Mouse (Mus musculus) heart, embryonic 11.5 days (tissue): ENCODE measurements around the gene Ddias. TPM values are rescaled to one million over a fixed set of nuclear protein-coding genes. Genes with fewer than 3 reads are reported as not detected.

Experiments used
- ATAC-seq: fragments of 200-750 bp; cut with Nextera tagmentation; replicated peaks from 2 replicates; pipeline ENCODE4 v1.8.0; 2017; ENCODE audit warnings: moderate library complexity; ENCODE audit not compliant: insufficient number of reproducible peaks, low FRiP score, low TSS enrichment
- H3K27ac ChIP-seq: fragments of 300-500 bp; sonication (generic); 2 replicates; pipeline ENCODE4 v1.5.1; 2014; ENCODE audit warnings: mild to moderate bottlenecking, low read depth, low read length
- H3K27me3 ChIP-seq: fragments of 300-500 bp; sonication (generic); 2 replicates; pipeline ENCODE4 v1.6.1; 2014; ENCODE audit warnings: mild to moderate bottlenecking, low read length, mixed read lengths; ENCODE audit not compliant: control insufficient read depth, insufficient read depth
- H3K36me3 ChIP-seq: fragments of 300-500 bp; sonication (generic); 2 replicates; pipeline ENCODE4 v1.6.1; 2014; ENCODE audit warnings: mild to moderate bottlenecking, low read length, moderate library complexity, mixed read lengths; ENCODE audit not compliant: control insufficient read depth, insufficient read depth
- H3K4me1 ChIP-seq: fragments of 300-500 bp; sonication (generic); 2 replicates; pipeline ENCODE4 v1.6.1; 2014; ENCODE audit warnings: low read length; ENCODE audit not compliant: control insufficient read depth, insufficient read depth
- H3K4me2 ChIP-seq: fragments of 300-500 bp; sonication (generic); 2 replicates; pipeline ENCODE4 v1.6.1; 2014; ENCODE audit warnings: mild to moderate bottlenecking, moderate library complexity
- H3K4me3 ChIP-seq: fragments of 300-500 bp; sonication (generic); 2 replicates; pipeline ENCODE4 v1.5.1; 2014; ENCODE audit warnings: low read depth, low read length
- H3K9ac ChIP-seq: fragments of 300-500 bp; sonication (generic); 2 replicates; pipeline ENCODE4 v1.6.1; 2014; ENCODE audit warnings: mild to moderate bottlenecking, low read depth, low read length, moderate library complexity
- H3K9me3 ChIP-seq: fragments of 300-500 bp; sonication (generic); replicated peaks from 2 replicates; pipeline ENCODE4 v1.6.1; 2016; ENCODE audit warnings: low read length; ENCODE audit not compliant: control insufficient read depth
- WGBS: fragments of 180-500 bp; shearing (Covaris S2); extraction: QIAGEN DNeasy Blood & Tissue Kit; methylation state at CpG from one replicate; pipeline ENCODE4 v1.1.7; 2014; ENCODE audit not compliant: insufficient replicate concordance; 5-methylcytosine and 5-hydroxymethylcytosine counted together
- polyA plus RNA-seq: library from polyadenylated mRNA; unstranded; fragments of >200 nt; fragmentation: Nextera tagmentation; extraction: Ambion mirVana; gene quantifications from 2 replicates; pipeline ENCODE4 v1.2.1, GENCODE M21; 2014

Gene Ddias
- polyA plus RNA-seq, 1 experiment from 2014 or later, result 11.7 TPM

DNA sequence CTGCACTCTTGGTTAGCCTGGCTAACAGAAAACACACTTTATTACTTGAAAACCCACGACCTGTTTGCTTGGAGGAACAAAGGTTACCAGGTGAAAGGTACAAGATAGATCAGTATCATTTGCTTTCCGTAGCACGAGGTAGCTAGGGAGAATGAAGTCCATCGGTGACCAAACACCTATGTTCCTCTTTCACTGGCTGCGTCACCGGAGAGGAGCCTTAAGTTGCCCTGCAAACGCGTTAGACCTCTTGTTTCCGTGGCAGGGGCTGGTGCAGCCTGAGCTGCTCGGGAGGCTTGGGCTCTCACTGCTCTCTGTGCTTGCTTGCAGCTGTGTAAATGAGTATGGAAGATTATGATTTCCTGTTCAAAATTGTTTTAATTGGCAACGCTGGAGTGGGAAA lies 54.4 kb downstream of the Ddias start:
- H3K27me3 ChIP-seq, result no peaks in the 10 kb centered on the region
- WGBS, result 82% methylated on average over 11 of the region's 11 CpGs
- no peak overlapping the region for H3K27ac ChIP-seq
- no peaks in the 10 kb centered on the region for H3K4me1 ChIP-seq
- no peak overlapping the region for H3K4me2 ChIP-seq
- no peak overlapping the region for H3K4me3 ChIP-seq
- ATAC-seq, result no peak
- H3K9me3 ChIP-seq, result no peaks in the 10 kb centered on the region
- no peaks in the 10 kb centered on the region for H3K36me3 ChIP-seq
- H3K9ac ChIP-seq, result no peak overlapping the region

DNA sequence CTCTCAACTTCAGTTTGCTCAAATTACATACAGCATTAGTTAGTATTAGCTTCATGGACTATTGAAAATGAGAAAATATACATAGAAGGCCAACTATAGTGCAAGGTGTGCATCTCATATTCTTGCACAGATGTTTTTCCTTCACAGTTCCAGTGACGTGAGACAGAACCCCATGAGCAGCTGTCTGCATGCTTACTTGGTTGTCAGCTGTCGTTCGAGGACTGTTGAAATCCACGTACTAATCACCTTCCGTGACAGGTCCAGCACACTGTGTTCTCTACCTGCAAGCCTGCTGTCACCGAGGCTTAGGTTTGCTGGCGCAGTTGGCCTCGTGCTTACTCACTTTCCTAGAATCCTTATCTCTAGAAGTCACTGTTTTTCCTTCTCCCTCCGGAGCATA lies 56.2 kb downstream of the Ddias start:
- Histone ChIP-seq H3K27me3 (no peaks in the 10 kb centered on the region), H3K9me3 (no peaks in the 10 kb centered on the region), H3K4me1 (no peaks in the 10 kb centered on the region), H3K4me2 (no peak overlapping the region), H3K9ac (no peak overlapping the region), H3K27ac (no peak overlapping the region), H3K4me3 (no peak overlapping the region), H3K36me3 (no peaks in the 10 kb centered on the region)
- no peak for ATAC-seq
- 46% methylated on average over 9 of the region's 9 CpGs for WGBS

DNA sequence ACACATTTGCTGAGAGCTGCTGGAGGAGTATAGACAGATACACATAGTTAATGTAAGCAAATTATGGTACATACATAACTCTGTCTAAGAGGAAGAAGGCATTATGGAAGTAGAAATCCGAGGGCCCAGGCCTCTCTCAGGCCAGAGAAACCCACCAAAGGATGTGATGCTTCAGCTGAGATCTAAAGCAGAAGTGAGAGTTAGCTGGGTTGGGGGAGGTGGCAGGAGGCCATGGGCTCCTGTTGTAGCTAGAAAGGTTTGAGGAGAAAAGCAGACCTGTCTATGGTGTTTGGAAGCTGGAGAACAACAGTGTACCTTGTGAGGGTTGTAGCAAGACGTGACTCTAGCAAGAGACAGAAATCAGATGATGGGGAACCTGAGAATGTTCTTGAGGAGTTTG lies 56.8 kb downstream of the Ddias start:
- H3K36me3 ChIP-seq, result no peaks in the 10 kb centered on the region
- no peaks in the 10 kb centered on the region for H3K27me3 ChIP-seq
- H3K9ac ChIP-seq, result no peak overlapping the region
- no peak overlapping the region for H3K27ac ChIP-seq
- 65% methylated on average over 2 of the region's 2 CpGs for WGBS
- no peaks in the 10 kb centered on the region for H3K4me1 ChIP-seq
- H3K4me3 ChIP-seq, result no peak overlapping the region
- no peak for ATAC-seq
- H3K9me3 ChIP-seq, result no peaks in the 10 kb centered on the region
- no peak overlapping the region for H3K4me2 ChIP-seq

DNA sequence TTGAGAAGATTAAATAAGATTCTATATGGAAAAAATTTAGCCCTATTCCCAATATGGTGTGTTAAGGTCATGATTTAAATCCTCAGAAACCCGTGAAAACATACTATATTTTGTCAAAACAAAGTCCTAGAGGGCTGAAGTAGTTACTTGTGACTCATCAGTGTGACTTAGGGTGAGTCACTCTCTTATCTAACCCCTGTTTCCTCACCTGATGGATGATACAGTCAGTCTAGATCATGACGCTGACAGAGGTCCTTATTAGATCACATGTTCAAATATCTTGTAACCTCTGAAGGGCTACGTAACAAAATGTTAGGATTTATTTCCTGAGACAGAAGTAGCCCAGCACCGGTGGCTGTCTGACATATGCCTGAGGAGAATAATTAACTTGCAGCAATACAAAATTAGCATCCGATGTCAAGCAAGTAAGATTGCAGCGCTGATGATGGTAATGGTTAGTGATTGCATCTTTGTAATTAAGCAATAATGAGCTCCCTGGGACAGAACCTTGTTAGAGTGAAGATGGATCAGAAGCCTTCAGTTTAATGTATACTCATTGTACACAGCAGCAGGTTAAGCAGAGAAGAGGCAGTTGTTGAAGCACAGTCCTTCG lies 62.3 kb downstream of the Ddias start:
- H3K9ac ChIP-seq, result no peak overlapping the region
- H3K36me3 ChIP-seq, result no peaks in the 10 kb centered on the region
- no peaks in the 10 kb centered on the region for H3K9me3 ChIP-seq
- H3K27me3 ChIP-seq, result no peaks in the 10 kb centered on the region
- WGBS, result 76% methylated on average over 7 of the region's 7 CpGs
- no peak overlapping the region for H3K27ac ChIP-seq
- no peak for ATAC-seq
- H3K4me3 ChIP-seq, result no peak overlapping the region
- H3K4me2 ChIP-seq, result no peak overlapping the region
- H3K4me1 ChIP-seq, result no peaks in the 10 kb centered on the region

Other genes starting within 250 kb of the Ddias start
- 3.9 and 4.4 TPM in 2 replicates for gene Ankrd42, start 237.1 kb downstream of the Ddias start, polyA plus RNA-seq
- 14.1 and 15.7 TPM in 2 replicates for gene Pcf11, start 204.3 kb downstream of the Ddias start, polyA plus RNA-seq
- 8.3 and 8.9 TPM in 2 replicates for gene Rab30, start 132.6 kb downstream of the Ddias start, polyA plus RNA-seq
- 17.5 and 18.2 TPM in 2 replicates for gene Prcp, start 223 bp upstream of the Ddias start, polyA plus RNA-seq
- 1.7 and 2.0 TPM in 2 replicates for gene Fam181b, start 205.6 kb upstream of the Ddias start, polyA plus RNA-seq